Comparison of ENCODE assay signal across 9 mouse cellular contexts in genomic region chr2:118695677-118696232, GRCm38 (mm10). TPM values are rescaled to one million over a fixed set of nuclear protein-coding genes. Genes with fewer than 3 reads are reported as not detected.
DNase-seq lines count a peak whose midpoint lies in the region; ATAC-seq and TF ChIP-seq lines count a peak whose summit lies in the region.
"Had no signal": no experiment of that assay in that cellular context is flagged by ENCODE, and none has a peak within 500 bp of the region (broad histone marks: within the 10 kb centered on the region; RNA-seq: fewer than 3 reads in every experiment).

No protein-coding gene starts in this region.

- H3K4me1 ChIP-seq in embryonic facial prominence, embryonic 10.5 days, result peaks cover 20% of the 10 kb centered on the region

- 30% methylated on average over 11 of the region's 11 CpGs for WGBS in embryonic facial prominence, embryonic 10.5 days

- peak; percentile 89 for TF ChIP-seq CTCF in gastrocnemius, adult 2 months (IDR thresholded peaks at IDR 0.05)

- H3K27ac ChIP-seq in gastrocnemius, adult 2 months, result no peak overlapping the region
- H3K27ac ChIP-seq in embryonic facial prominence, embryonic 10.5 days (replicated peaks), result no peak overlapping the region
- H3K27ac ChIP-seq: limb, embryonic 12.5 days had no signal

- intact Hi-C loops in gastrocnemius, adult 2 months (cut with DNase I), result loop anchor here (1.0 to 5.0 kb wide), 2 partner anchors 57 to 208 kb away; no protein-coding TSS in a partner anchor

- ATAC-seq in megakaryocyte, adult 5-6 weeks (ENCODE audit: poor library complexity, severe bottlenecking), result peak; percentile 45

- no peaks in the 10 kb centered on the region for H3K36me3 ChIP-seq in embryonic facial prominence, embryonic 10.5 days (replicated peaks)
- H3K36me3 ChIP-seq: limb, embryonic 12.5 days had no signal

- peaks cover 81% of the 10 kb centered on the region for H3K27me3 ChIP-seq in embryonic facial prominence, embryonic 10.5 days (replicated peaks; ENCODE audit: low read depth, poor library complexity, severe bottlenecking)

- peak; percentile 52 for DNase-seq in gastrocnemius, adult 2 months
- no peak for DNase-seq in gastrocnemius, postnatal 10 days
- DNase-seq in 3134 (ENCODE audit: extremely low read depth, insufficient read length, low spot score) (peak; percentile 36), ZHBTc4 (ENCODE audit: low read depth, low spot score) (peak; percentile 86)
- DNase-seq in embryonic facial prominence, embryonic 10.5 days (ENCODE audit: low spot score), result peak; percentile 70
- peak; percentile 51 to 63 for DNase-seq in kidney, postnatal 25 days
- DNase-seq in thymus, postnatal 0 days (ENCODE audit: low spot score), result peak; percentile 79

- H3K9me3 ChIP-seq in embryonic facial prominence, embryonic 10.5 days, result no peaks in the 10 kb centered on the region
- H3K9me3 ChIP-seq: limb, embryonic 12.5 days had no signal

- H3K4me3 ChIP-seq in gastrocnemius, adult 2 months, result no peak overlapping the region
- H3K4me3 ChIP-seq in embryonic facial prominence, embryonic 10.5 days, result no peak overlapping the region
- H3K4me3 ChIP-seq: limb, embryonic 12.5 days had no signal

RNA-seq across cellular contexts. Expression of gene Ankrd63, which starts 8.0 kb away (rescaled TPM):
- total RNA-seq in gastrocnemius, adult 2 months (2021), result under 1 TPM in 1 of 2 experiments, not detected in 1; 0.06 TPM
- under 1 TPM in 1 of 2 experiments, not detected in 1; 0.09 TPM for total RNA-seq in gastrocnemius, postnatal 10 days (2021)
- polyA plus RNA-seq in embryonic facial prominence, embryonic 10.5 days (2016; fragmentation: Nextera tagmentation; extraction: Ambion mirVana), result not detected in 2 replicates
- 0.07 and 0.11 TPM in 2 replicates for total RNA-seq in megakaryocyte, adult 5-6 weeks (2015)
- total RNA-seq in megakaryocyte, adult 5-6 weeks (2017), result 0.07 and 0.12 TPM in 2 replicates
- not detected in 2 replicates for polyA plus RNA-seq in thymus, postnatal 0 days (2015; fragmentation: Nextera tagmentation; extraction: Ambion mirVana)
- polyA plus RNA-seq: limb, embryonic 12.5 days had no signal

RNA-seq across cellular contexts. Expression of gene Plcb2, which starts 32.5 kb away (rescaled TPM):
- under 1 TPM; 0.11 to 0.43 TPM for total RNA-seq in gastrocnemius, adult 2 months (2021)
- total RNA-seq in gastrocnemius, postnatal 10 days (2021), result 1 to 10 TPM in 1 of 2 experiments, under 1 TPM in 1; 0.40 to 1.1 TPM
- 0.41 and 0.44 TPM in 2 replicates for polyA plus RNA-seq in embryonic facial prominence, embryonic 10.5 days (2016; fragmentation: Nextera tagmentation; extraction: Ambion mirVana)
- 48.2 and 48.4 TPM in 2 replicates for total RNA-seq in megakaryocyte, adult 5-6 weeks (2015)
- 38.1 and 46.9 TPM in 2 replicates for total RNA-seq in megakaryocyte, adult 5-6 weeks (2017)
- 10.1 and 11.8 TPM in 2 replicates for polyA plus RNA-seq in thymus, postnatal 0 days (2015; fragmentation: Nextera tagmentation; extraction: Ambion mirVana)

RNA-seq across cellular contexts. Expression of gene Pak6, which starts 32.7 kb away (rescaled TPM):
- not detected for total RNA-seq in gastrocnemius, adult 2 months (2021)
- total RNA-seq in gastrocnemius, postnatal 10 days (2021), result under 1 TPM; 0.33 to 0.43 TPM
- 0.45 and 0.72 TPM in 2 replicates for polyA plus RNA-seq in embryonic facial prominence, embryonic 10.5 days (2016; fragmentation: Nextera tagmentation; extraction: Ambion mirVana)
- not detected in 2 replicates for total RNA-seq in megakaryocyte, adult 5-6 weeks (2015)
- total RNA-seq in megakaryocyte, adult 5-6 weeks (2017), result not detected in 2 replicates
- polyA plus RNA-seq in thymus, postnatal 0 days (2015; fragmentation: Nextera tagmentation; extraction: Ambion mirVana), result 0.53 and 0.91 TPM in 2 replicates

RNA-seq across cellular contexts. Expression of gene Inafm2, which starts 49.8 kb away (rescaled TPM):
- 1 to 10 TPM; 5.2 to 5.8 TPM for total RNA-seq in gastrocnemius, adult 2 months (2021)
- 1 to 10 TPM; 6.0 to 8.6 TPM for total RNA-seq in gastrocnemius, postnatal 10 days (2021)
- 15.8 and 16.8 TPM in 2 replicates for polyA plus RNA-seq in embryonic facial prominence, embryonic 10.5 days (2016; fragmentation: Nextera tagmentation; extraction: Ambion mirVana)
- total RNA-seq in megakaryocyte, adult 5-6 weeks (2015), result 12.0 and 15.3 TPM in 2 replicates
- total RNA-seq in megakaryocyte, adult 5-6 weeks (2017), result 10.6 and 11.2 TPM in 2 replicates
- polyA plus RNA-seq in thymus, postnatal 0 days (2015; fragmentation: Nextera tagmentation; extraction: Ambion mirVana), result 22.3 and 26.4 TPM in 2 replicates

Comparison
In these comparisons a context has a peak if more than half of its experiments do, and no peak if none do; other contexts are left out.
1. RNA of gene Plcb2, which starts 32.5 kb away (total RNA-seq): 38.1 to 48.4 TPM in megakaryocyte, adult 5-6 weeks; 0.40 to 1.1 TPM in gastrocnemius, postnatal 10 days and 0.11 to 0.43 TPM in gastrocnemius, adult 2 months; every median in the first group is over 10 times any median in the second.